Mouse (Mus musculus): ENCODE data around the gene Herpud2. TPM values are rescaled to one million over a fixed set of nuclear protein-coding genes. Genes with fewer than 3 reads are reported as not detected.

Gene Herpud2
- 27.4 and 29.6 TPM in 2 replicates for polyA plus RNA-seq (2012; rRNA removed)

GRCm38 (mm10) chr9:25151611-25152241 lies at the start of gene Herpud2:
Gene Herpud2 (minus strand): TSS chr9:25151820.

GRCm38 (mm10) chr9:25089122-25089521 lies 62.5 kb downstream of the Herpud2 start, which contains the start of gene Gm10181:
Gene Gm10181 (plus strand): TSS chr9:25089422.

Other genes starting within 250 kb of the Herpud2 start
- gene Gm10181, start 62.4 kb downstream of the Herpud2 start, polyA plus RNA-seq (2012; rRNA removed), result not detected in 2 replicates
- gene Sept7, start 100.6 kb upstream of the Herpud2 start, polyA plus RNA-seq (2012; rRNA removed), result 113 and 122 TPM in 2 replicates